Mouse (Mus musculus) lung, postnatal 25 days (tissue): ENCODE data around the gene Gm20388.
"Not testable (repeated sequence)": the region's sequence is repeated elsewhere in the genome, so short reads cannot be mapped to it uniquely, and the experiment has no call there.

ENCODE experiments used
- DNase-seq: peaks from one replicate; pipeline ENCODE4 v3.0.0; 2022; ENCODE audit warnings: low spot score

Gm20388 gene

GRCm38 (mm10) chr8:121651874-121652361 is 1741.3 kb downstream of the Gm20388 start:
- no peak for DNase-seq

GRCm38 (mm10) chr8:121652774-121653323 is 1742.2 kb downstream of the Gm20388 start, which contains the start of gene Zcchc14:
Gene Zcchc14, minus strand, starts transcription at chr8:121652901.
- peak; percentile 98 for DNase-seq

- DNase-seq: no peak
Measured at GRCm38 (mm10) chr8:121653340-121654019, 1742.8 kb downstream of the Gm20388 start.

- DNase-seq: no peak
Measured at GRCm38 (mm10) chr8:121654131-121654530, 1743.5 kb downstream of the Gm20388 start.

GRCm38 (mm10) chr8:121654966-121655494 is 1744.4 kb downstream of the Gm20388 start:
- no peak for DNase-seq

- DNase-seq: no peak
Measured at GRCm38 (mm10) chr8:121660602-121661001, 1750.0 kb downstream of the Gm20388 start.

GRCm38 (mm10) chr8:121661631-121662357 is 1751.2 kb downstream of the Gm20388 start:
- DNase-seq: no peak

- DNase-seq: no peak
Measured at GRCm38 (mm10) chr8:121663101-121663500, 1752.5 kb downstream of the Gm20388 start.

GRCm38 (mm10) chr8:121665329-121665728 is 1754.7 kb downstream of the Gm20388 start:
- peak; percentile 91 for DNase-seq

- not testable (repeated sequence) for DNase-seq
Measured at GRCm38 (mm10) chr8:121667936-121668500, 1757.4 kb downstream of the Gm20388 start.

- peak; percentile 77 for DNase-seq
Measured at GRCm38 (mm10) chr8:121668553-121668952, 1757.9 kb downstream of the Gm20388 start.

- DNase-seq: no peak
Measured at GRCm38 (mm10) chr8:121669208-121669607, 1758.6 kb downstream of the Gm20388 start.

GRCm38 (mm10) chr8:121673153-121673552 is 1762.5 kb downstream of the Gm20388 start:
- DNase-seq: peak; percentile 68

- peak; percentile 54 for DNase-seq
Measured at GRCm38 (mm10) chr8:121673917-121674316, 1763.3 kb downstream of the Gm20388 start.

GRCm38 (mm10) chr8:121674524-121674923 is 1763.9 kb downstream of the Gm20388 start:
- DNase-seq: no peak

GRCm38 (mm10) chr8:121675161-121675560 is 1764.5 kb downstream of the Gm20388 start:
- no peak for DNase-seq

- peak; percentile 79 for DNase-seq
Measured at GRCm38 (mm10) chr8:121675701-121676100, 1765.1 kb downstream of the Gm20388 start.

- no peak for DNase-seq
Measured at GRCm38 (mm10) chr8:121678696-121679095, 1768.1 kb downstream of the Gm20388 start.

GRCm38 (mm10) chr8:121680896-121681295 is 1770.3 kb downstream of the Gm20388 start:
- no peak for DNase-seq

GRCm38 (mm10) chr8:121681457-121681856 is 1770.8 kb downstream of the Gm20388 start:
- no peak for DNase-seq

GRCm38 (mm10) chr8:121683083-121683832 is 1772.6 kb downstream of the Gm20388 start:
- DNase-seq: no peak
